In genomic region chr11:11953364-11954114, GRCm38 (mm10) we compare ENCODE assay signal across 11 mouse cellular contexts. TPM values are rescaled to one million over a fixed set of nuclear protein-coding genes. Genes with fewer than 3 reads are reported as not detected.
DNase-seq lines count a peak whose midpoint lies in the region; ATAC-seq and TF ChIP-seq lines count a peak whose summit lies in the region.
"Had no signal": no experiment of that assay in that cellular context is flagged by ENCODE, and none has a peak within 500 bp of the region (broad histone marks: within the 10 kb centered on the region; RNA-seq: fewer than 3 reads in every experiment).

No protein-coding gene starts in this region.

- 50% methylated on average over 11 of the region's 11 CpGs for whole genome bisulfite sequencing in lung, embryonic 14.5 days
- WGBS in intestine, embryonic 16.5 days = 71% methylated on average over 11 of the region's 11 CpGs
- WGBS in stomach, embryonic 15.5 days = 60% methylated on average over 11 of the region's 11 CpGs

- peak overlapping the region; percentile 90 for H3K27ac ChIP-seq in lung, embryonic 14.5 days (ENCODE audit: low read depth)
- peak overlapping the region; percentile 98 for H3K27ac ChIP-seq in embryonic fibroblast, embryonic 13.5 days (ENCODE audit: insufficient read depth, low read length)
- peak overlapping the region; percentile 67 for H3K27ac ChIP-seq in intestine, embryonic 16.5 days (ENCODE audit: low read length)
- H3K27ac ChIP-seq in stomach, embryonic 15.5 days = peak overlapping the region; percentile 46
- H3K27ac ChIP-seq in left cerebral cortex, adult 2 months = no peak overlapping the region
- H3K27ac ChIP-seq: hindbrain, embryonic 15.5 days; midbrain, embryonic 12.5 days had no signal

- intact Hi-C loops in left cerebral cortex, adult 2 months (cut with DNase I) = no loop called here

- H3K4me3 ChIP-seq in lung, embryonic 14.5 days (ENCODE audit: low read depth, low read length) = no peak overlapping the region
- H3K4me3 ChIP-seq in embryonic fibroblast, embryonic 13.5 days (ENCODE audit: insufficient read depth, low read length) = no peak overlapping the region
- H3K4me3 ChIP-seq in intestine, embryonic 16.5 days (ENCODE audit: low read length) = no peak overlapping the region
- no peak overlapping the region for H3K4me3 ChIP-seq in stomach, embryonic 15.5 days (replicated peaks)
- no peak overlapping the region for H3K4me3 ChIP-seq in left cerebral cortex, adult 2 months
- H3K4me3 ChIP-seq: hindbrain, embryonic 15.5 days; midbrain, embryonic 12.5 days had no signal

- TF ChIP-seq POLR2A in embryonic fibroblast, embryonic 13.5 days (IDR thresholded peaks at IDR 0.05; ENCODE audit: low read depth, low read length) = no peak; the same call in 1 of the 2 replicates

- H3K4me1 ChIP-seq in lung, embryonic 14.5 days (ENCODE audit: insufficient read depth) = peaks cover 40% of the 10 kb centered on the region
- H3K4me1 ChIP-seq in embryonic fibroblast, embryonic 13.5 days (ENCODE audit: control insufficient read depth, insufficient read depth, low read length) = peaks cover 28% of the 10 kb centered on the region
- peaks cover 16% of the 10 kb centered on the region for H3K4me1 ChIP-seq in intestine, embryonic 16.5 days (ENCODE audit: control insufficient read depth, insufficient read depth, low read length)
- peaks cover 22% of the 10 kb centered on the region for H3K4me1 ChIP-seq in stomach, embryonic 15.5 days
- H3K4me1 ChIP-seq: hindbrain, embryonic 15.5 days had no signal

- H3K4me2 ChIP-seq in lung, embryonic 14.5 days = no peak overlapping the region
- no peak overlapping the region for H3K4me2 ChIP-seq in intestine, embryonic 16.5 days (ENCODE audit: low read depth, low read length)
- H3K4me2 ChIP-seq in stomach, embryonic 15.5 days = no peak overlapping the region
- H3K4me2 ChIP-seq: hindbrain, embryonic 15.5 days; midbrain, embryonic 12.5 days had no signal

- ATAC-seq in lung, embryonic 14.5 days (ENCODE audit: insufficient read depth) = 0 out of 2 replicates have a peak, but pooled peaks have one; percentile 4
- no peak for ATAC-seq in intestine, embryonic 16.5 days
- no peak for ATAC-seq in stomach, embryonic 15.5 days (ENCODE audit: insufficient read depth, low FRiP score, low read depth)

- H3K9me3 ChIP-seq in lung, embryonic 14.5 days (ENCODE audit: low read depth, low read length) = no peaks in the 10 kb centered on the region
- no peaks in the 10 kb centered on the region for H3K9me3 ChIP-seq in intestine, embryonic 16.5 days (ENCODE audit: control insufficient read depth, low read length)
- H3K9me3 ChIP-seq in stomach, embryonic 15.5 days = no peaks in the 10 kb centered on the region
- H3K9me3 ChIP-seq: G1E; hindbrain, embryonic 15.5 days; midbrain, embryonic 12.5 days had no signal

- H3K27me3 ChIP-seq in lung, embryonic 14.5 days (ENCODE audit: insufficient read depth, low read length) = no peaks in the 10 kb centered on the region
- H3K27me3 ChIP-seq in intestine, embryonic 16.5 days (replicated peaks; ENCODE audit: control insufficient read depth, insufficient read depth, low read length) = no peaks in the 10 kb centered on the region
- no peaks in the 10 kb centered on the region for H3K27me3 ChIP-seq in stomach, embryonic 15.5 days (replicated peaks)
- H3K27me3 ChIP-seq: hindbrain, embryonic 15.5 days; midbrain, embryonic 12.5 days had no signal

- no peak for DNase-seq in lung, embryonic 14.5 days
- DNase-seq in lung, postnatal 36 days = no peak
- DNase-seq in left cerebral cortex, adult 2 months (ENCODE audit: extremely low spot score in 1 of 2, low spot score in 2 of 2) = no peak
- no peak for DNase-seq in urinary bladder, adult 18-20 months (ENCODE audit: low spot score in 2 of 2)
- DNase-seq: adrenal gland, adult 2 months had no signal

- peak overlapping the region; percentile 6; the same call in 1 of the 2 replicates for H3K9ac ChIP-seq in lung, embryonic 14.5 days
- H3K9ac ChIP-seq in intestine, embryonic 16.5 days (ENCODE audit: low read depth, low read length) = no peak overlapping the region
- H3K9ac ChIP-seq in stomach, embryonic 15.5 days = no peak overlapping the region
- H3K9ac ChIP-seq: hindbrain, embryonic 15.5 days; midbrain, embryonic 12.5 days had no signal

- H3K36me3 ChIP-seq in lung, embryonic 14.5 days (ENCODE audit: insufficient read depth) = peaks cover 64% of the 10 kb centered on the region
- H3K36me3 ChIP-seq in intestine, embryonic 16.5 days (ENCODE audit: control insufficient read depth, insufficient read depth, low read length) = peaks cover 2% of the 10 kb centered on the region; the same call in 1 of the 2 replicates
- H3K36me3 ChIP-seq in stomach, embryonic 15.5 days = no peaks in the 10 kb centered on the region; the same call in 1 of the 2 replicates
- H3K36me3 ChIP-seq: G1E had no signal

- TF ChIP-seq CTCF in lung, embryonic 14.5 days (IDR thresholded peaks at IDR 0.05; ENCODE audit: low read depth) = no peak
- no peak for TF ChIP-seq CTCF in embryonic fibroblast, embryonic 13.5 days (IDR thresholded peaks at IDR 0.05; ENCODE audit: borderline replicate concordance, insufficient read depth, low read length)
- TF ChIP-seq CTCF in left cerebral cortex, adult 2 months (IDR thresholded peaks at IDR 0.05) = no peak

RNA-seq across cellular contexts. Expression of gene Ddc, which starts 55.6 kb away (rescaled TPM):
- polyA plus RNA-seq in lung, embryonic 14.5 days (2014; fragmentation: Nextera tagmentation; extraction: Ambion mirVana) = 13.1 and 13.4 TPM in 2 replicates
- 1.6 TPM in 2 replicates for polyA plus RNA-seq in embryonic fibroblast, embryonic 13.5 days (2011; ENCODE audit: insufficient read length, low read depth, missing spikeins)
- 44.0 and 44.7 TPM in 2 replicates for polyA plus RNA-seq in intestine, embryonic 16.5 days (2015; fragmentation: Nextera tagmentation; extraction: Ambion mirVana)
- polyA plus RNA-seq in stomach, embryonic 15.5 days (2015; fragmentation: Nextera tagmentation; extraction: Ambion mirVana) = 48.5 and 57.0 TPM in 2 replicates
- 1 to 10 TPM; 3.6 to 5.8 TPM for total RNA-seq in left cerebral cortex, adult 2 months (2021)
